Mouse (Mus musculus) megakaryocyte progenitor cell, adult 5-6 weeks (primary cell): ENCODE results near the gene Ubr4. TPM values are rescaled to one million over a fixed set of nuclear protein-coding genes. Genes with fewer than 3 reads are reported as not detected.
"Not testable (repeated sequence)": the region's sequence is repeated elsewhere in the genome, so short reads cannot be mapped to it uniquely, and the experiment has no call there.

ENCODE experiments used
- ATAC-seq: replicated peaks from 2 replicates; pipeline ENCODE4 v1.8.0; 2016; ENCODE audit warnings: mild to moderate bottlenecking, moderate TSS enrichment, inconsistent platforms; ENCODE audit not compliant: poor library complexity
- total RNA-seq, 2 experiments: library from RNA; stranded (forward) in 1 of 2; stranded (reverse) in 1 of 2; fragments of 157-497, 149-512 nt in 1 of 2; fragments of 200-1000 nt in 1 of 2; gene quantifications; 2 replicates each; pipeline versions ENCODE4 v1.2.3 to v1.2.4; 2015 to 2017

The Ubr4 gene
- total RNA-seq, 2 experiments from 2014 or later = 46.1 to 83.1 TPM

- ATAC-seq = no peak
Measured at GRCm38 (mm10) chr4:139526475-139526874, 174.1 kb downstream of the Ubr4 start.

GRCm38 (mm10) chr4:139530248-139530647 lies 177.8 kb downstream of the Ubr4 start, which contains the start of gene Iffo2:
Iffo2 (plus strand) TSS chr4:139530548.
- not testable (repeated sequence) for ATAC-seq

GRCm38 (mm10) chr4:139532081-139532480 lies 179.7 kb downstream of the Ubr4 start:
- ATAC-seq = no peak

- ATAC-seq = no peak
Measured at GRCm38 (mm10) chr4:139535127-139535695, 182.8 kb downstream of the Ubr4 start.

- no peak for ATAC-seq
Measured at GRCm38 (mm10) chr4:139535719-139536118, 183.3 kb downstream of the Ubr4 start.

GRCm38 (mm10) chr4:139536706-139537105 lies 184.3 kb downstream of the Ubr4 start:
- ATAC-seq = no peak

Other genes with a start within 250 kb of the Ubr4 start
- gene Minos1, start 221.5 kb upstream of the Ubr4 start, total RNA-seq (2015) = 517 and 531 TPM in 2 replicates
- 167 and 172 TPM in 2 replicates for gene Minos1, start 221.5 kb upstream of the Ubr4 start, total RNA-seq (2017)
- 409 and 415 TPM in 2 replicates for gene Capzb, start 159.7 kb upstream of the Ubr4 start, total RNA-seq (2015)
- 139 and 157 TPM in 2 replicates for gene Capzb, start 159.7 kb upstream of the Ubr4 start, total RNA-seq (2017)
- gene Pqlc2, start 41.9 kb upstream of the Ubr4 start, total RNA-seq (2015) = 3.5 and 5.6 TPM in 2 replicates
- gene Pqlc2, start 41.9 kb upstream of the Ubr4 start, total RNA-seq (2017) = 1.3 and 3.9 TPM in 2 replicates
- gene Akr7a5, start 41.9 kb upstream of the Ubr4 start, total RNA-seq (2015) = 10.6 and 11.8 TPM in 2 replicates
- gene Akr7a5, start 41.9 kb upstream of the Ubr4 start, total RNA-seq (2017) = 11.2 and 13.0 TPM in 2 replicates
- gene Mrto4, start within 50 bp of the Ubr4 start, total RNA-seq (2015) = 150 and 154 TPM in 2 replicates
- 72.2 and 75.9 TPM in 2 replicates for gene Mrto4, start within 50 bp of the Ubr4 start, total RNA-seq (2017)
- gene Emc1, start within 50 bp of the Ubr4 start, total RNA-seq (2015) = 19.2 and 19.8 TPM in 2 replicates
- gene Emc1, start within 50 bp of the Ubr4 start, total RNA-seq (2017) = 30.3 and 42.6 TPM in 2 replicates
- gene Iffo2, start 177.9 kb downstream of the Ubr4 start, total RNA-seq (2015) = 0.39 and 0.69 TPM in 2 replicates
- gene Iffo2, start 177.9 kb downstream of the Ubr4 start, total RNA-seq (2017) = 0.33 and 1.2 TPM in 2 replicates